Mouse (Mus musculus) CD4-positive, CD25-positive, alpha-beta regulatory T cell, adult 9 weeks (primary cell): ENCODE results near the gene Mtap. TPM values are rescaled to one million over a fixed set of nuclear protein-coding genes. Genes with fewer than 3 reads are reported as not detected.

Source experiments
- polyA plus RNA-seq: library from polyadenylated mRNA; unstranded; fragments of 100-300 nt; shearing (Covaris generic); gene quantifications from one replicate; pipeline ENCODE4 v1.2.1, GENCODE M21; 2017

The Mtap gene
- 60.6 TPM for polyA plus RNA-seq

GRCm38 (mm10) chr4:89136906-89137541 lies at the start of gene Mtap:
Mtap (plus strand) TSS chr4:89137122.

Other genes with a start within 250 kb of the Mtap start
- gene Cdkn2a, start 157.5 kb downstream of the Mtap start, polyA plus RNA-seq, result not detected
- gene Cdkn2b, start 173.9 kb downstream of the Mtap start, polyA plus RNA-seq, result 0.20 TPM